Mouse (Mus musculus): ENCODE measurements around the gene Rap2a.

GRCm38 (mm10) chr14:120478641-120479341 is 547 bp downstream of the Rap2a start:
- TF ChIP-seq CTCF (IDR thresholded peaks at IDR 0.05; ENCODE audit: borderline replicate concordance, insufficient read depth, low read length): no peak
- TF ChIP-seq POLR2A (IDR thresholded peaks at IDR 0.05; ENCODE audit: low read depth, low read length): no peak

Data from embryonic fibroblast, embryonic 13.5 days (primary cell).